Mouse (Mus musculus) embryonic facial prominence, embryonic 10.5 days (tissue): ENCODE results near the gene 1110008P14Rik. TPM values are rescaled to one million over a fixed set of nuclear protein-coding genes. Genes with fewer than 3 reads are reported as not detected.

Experiments used
- DNase-seq: peaks from one replicate; pipeline ENCODE4 v3.0.0-alpha.2; 2017; ENCODE audit warnings: low spot score
- H3K27ac ChIP-seq: fragments of 300-500 bp; sonication (generic); replicated peaks from 2 replicates; pipeline ENCODE4 v1.5.1; 2016; ENCODE audit warnings: mild to moderate bottlenecking
- H3K27me3 ChIP-seq: fragments of 300-500 bp; sonication (generic); replicated peaks from 2 replicates; pipeline ENCODE4 v1.6.1; 2016; ENCODE audit warnings: low read depth, mild to moderate bottlenecking; ENCODE audit not compliant: poor library complexity, severe bottlenecking
- H3K36me3 ChIP-seq: fragments of 300-500 bp; sonication (generic); replicated peaks from 2 replicates; pipeline ENCODE4 v1.6.1; 2016; ENCODE audit warnings: mild to moderate bottlenecking, moderate library complexity
- H3K4me1 ChIP-seq: fragments of 300-500 bp; sonication (generic); 2 replicates; pipeline ENCODE4 v1.6.1; 2016
- H3K4me3 ChIP-seq: fragments of 300-500 bp; sonication (generic); 2 replicates; pipeline ENCODE4 v1.5.1; 2016; ENCODE audit warnings: mild to moderate bottlenecking, moderate library complexity
- H3K9me3 ChIP-seq: fragments of 300-500 bp; sonication (generic); 2 replicates; pipeline ENCODE4 v1.6.1; 2016; ENCODE audit warnings: mild to moderate bottlenecking
- WGBS: fragments of 180-500 bp; shearing (Covaris S2); methylation state at CpG from one replicate; pipeline ENCODE4 v1.1.7; 2016; 5-methylcytosine and 5-hydroxymethylcytosine counted together
- polyA plus RNA-seq: library from polyadenylated mRNA; unstranded; fragments of >200 nt; fragmentation: Nextera tagmentation; extraction: Ambion mirVana; gene quantifications from 2 replicates; pipeline ENCODE4 v1.2.1, GENCODE M21; 2016

1110008P14Rik gene
- polyA plus RNA-seq, 1 experiment from 2014 or later = 39.3 TPM

DNA sequence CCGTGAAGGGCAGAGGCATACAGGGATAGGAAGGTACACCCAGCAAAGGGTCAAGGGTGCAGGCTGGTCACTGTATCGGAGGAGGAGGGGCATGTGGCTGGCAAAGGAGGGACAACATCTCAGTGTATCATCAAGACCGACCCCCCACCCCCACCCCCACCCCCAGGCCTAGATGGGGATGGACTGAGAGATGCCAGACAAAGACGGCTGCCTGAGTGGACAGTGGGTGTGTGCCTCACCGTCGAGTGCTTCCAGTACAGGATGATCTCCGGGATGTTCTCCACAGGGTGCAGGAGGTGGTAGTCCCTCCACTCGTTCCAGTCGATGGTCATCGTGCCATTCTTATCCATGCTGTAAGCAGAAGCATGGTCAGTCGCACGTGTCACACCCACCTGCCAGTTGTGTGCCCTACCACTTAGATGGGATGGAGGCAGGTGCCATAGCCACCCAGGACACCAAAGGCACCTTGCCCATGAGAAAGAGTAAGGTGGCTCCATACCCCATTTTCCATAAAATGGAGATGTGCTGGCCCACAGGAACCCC, 38.4 kb upstream of the 1110008P14Rik start:
- Histone ChIP-seq H3K4me3 (no peak overlapping the region), H3K9me3 (no peaks in the 10 kb centered on the region), H3K36me3 (peaks cover 62% of the 10 kb centered on the region), H3K27me3 (no peaks in the 10 kb centered on the region), H3K27ac (no peak overlapping the region), H3K4me1 (peaks cover 65% of the 10 kb centered on the region)
- 90% methylated on average over 12 of the region's 12 CpGs for WGBS
- DNase-seq = no peak

DNA sequence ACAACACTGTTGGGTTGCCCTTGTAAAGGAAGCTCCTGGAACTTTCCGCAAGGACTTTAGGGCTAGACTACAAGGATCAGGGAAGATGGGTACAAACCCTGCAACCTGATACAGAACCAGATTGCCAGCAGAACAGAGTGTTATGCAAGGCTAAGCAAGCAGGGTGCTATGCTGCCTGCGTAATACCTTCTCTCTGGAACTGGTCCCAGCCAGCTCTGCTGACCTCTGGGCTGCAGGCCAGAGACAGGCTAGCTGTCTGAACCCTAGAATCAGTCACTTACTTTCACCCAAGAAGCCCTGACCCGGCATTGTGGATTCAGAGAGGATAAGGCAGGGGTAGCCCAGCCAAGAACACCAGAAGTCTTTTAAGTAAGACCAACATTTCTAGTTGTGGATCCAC, 37.6 kb upstream of the 1110008P14Rik start:
- Histone ChIP-seq H3K4me3 (no peak overlapping the region), H3K9me3 (no peaks in the 10 kb centered on the region), H3K36me3 (peaks cover 70% of the 10 kb centered on the region), H3K27me3 (no peaks in the 10 kb centered on the region), H3K27ac (peak overlapping the region; percentile 15; the same call in 1 of the 2 replicates), H3K4me1 (peaks cover 61% of the 10 kb centered on the region)
- WGBS = 88% methylated on average over 3 of the region's 3 CpGs
- DNase-seq = no peak

GRCm38 (mm10) chr2:32418430-32419151, 36.9 kb upstream of the 1110008P14Rik start:
- WGBS = 66% methylated on average over 12 of the region's 12 CpGs
- Histone ChIP-seq H3K27me3 (no peaks in the 10 kb centered on the region), H3K9me3 (no peaks in the 10 kb centered on the region), H3K36me3 (peaks cover 78% of the 10 kb centered on the region), H3K27ac (0 out of 2 replicates have a peak overlapping the region, but pooled peaks have one; percentile 52), H3K4me1 (peaks cover 59% of the 10 kb centered on the region), H3K4me3 (no peak overlapping the region)
- peak; percentile 35 for DNase-seq

- H3K4me3 ChIP-seq = no peak overlapping the region
- H3K36me3 ChIP-seq = peaks cover 79% of the 10 kb centered on the region
- H3K27me3 ChIP-seq = no peaks in the 10 kb centered on the region
- H3K9me3 ChIP-seq = no peaks in the 10 kb centered on the region
- H3K27ac ChIP-seq = no peak overlapping the region
- H3K4me1 ChIP-seq = peaks cover 48% of the 10 kb centered on the region
- 90% methylated on average over 8 of the region's 8 CpGs for WGBS
- DNase-seq = no peak
Measured at GRCm38 (mm10) chr2:32417486-32417885, 35.7 kb upstream of the 1110008P14Rik start.

GRCm38 (mm10) chr2:32416556-32416955, 34.8 kb upstream of the 1110008P14Rik start:
- no peaks in the 10 kb centered on the region for H3K9me3 ChIP-seq
- H3K27ac ChIP-seq = no peak overlapping the region; the same call in 1 of the 2 replicates
- H3K36me3 ChIP-seq = peaks cover 79% of the 10 kb centered on the region
- 77% methylated on average over 2 of the region's 2 CpGs for WGBS
- no peaks in the 10 kb centered on the region for H3K27me3 ChIP-seq
- H3K4me3 ChIP-seq = no peak overlapping the region
- DNase-seq = no peak
- peaks cover 44% of the 10 kb centered on the region for H3K4me1 ChIP-seq

- Histone ChIP-seq H3K27ac (no peak overlapping the region), H3K9me3 (no peaks in the 10 kb centered on the region), H3K4me3 (no peak overlapping the region), H3K36me3 (peaks cover 73% of the 10 kb centered on the region), H3K4me1 (peaks cover 48% of the 10 kb centered on the region), H3K27me3 (no peaks in the 10 kb centered on the region)
- WGBS = 92% methylated on average over 12 of the region's 12 CpGs
- no peak for DNase-seq
Measured at GRCm38 (mm10) chr2:32415801-32416200, 34.1 kb upstream of the 1110008P14Rik start.

GRCm38 (mm10) chr2:32413936-32414335, 32.2 kb upstream of the 1110008P14Rik start:
- peaks cover 54% of the 10 kb centered on the region for H3K36me3 ChIP-seq
- H3K4me3 ChIP-seq = no peak overlapping the region
- no peaks in the 10 kb centered on the region for H3K27me3 ChIP-seq
- DNase-seq = no peak
- no peaks in the 10 kb centered on the region for H3K9me3 ChIP-seq
- WGBS = 55% methylated on average over 5 of the region's 5 CpGs
- H3K4me1 ChIP-seq = peaks cover 45% of the 10 kb centered on the region
- 0 out of 2 replicates have a peak overlapping the region, but pooled peaks have one; percentile 11 for H3K27ac ChIP-seq

GRCm38 (mm10) chr2:32412742-32413531, 31.2 kb upstream of the 1110008P14Rik start:
- DNase-seq = no peak
- Histone ChIP-seq H3K27ac (no peak overlapping the region), H3K9me3 (no peaks in the 10 kb centered on the region), H3K4me3 (no peak overlapping the region), H3K36me3 (peaks cover 44% of the 10 kb centered on the region), H3K4me1 (peaks cover 44% of the 10 kb centered on the region), H3K27me3 (no peaks in the 10 kb centered on the region)
- WGBS = 89% methylated on average over 6 of the region's 6 CpGs

DNA sequence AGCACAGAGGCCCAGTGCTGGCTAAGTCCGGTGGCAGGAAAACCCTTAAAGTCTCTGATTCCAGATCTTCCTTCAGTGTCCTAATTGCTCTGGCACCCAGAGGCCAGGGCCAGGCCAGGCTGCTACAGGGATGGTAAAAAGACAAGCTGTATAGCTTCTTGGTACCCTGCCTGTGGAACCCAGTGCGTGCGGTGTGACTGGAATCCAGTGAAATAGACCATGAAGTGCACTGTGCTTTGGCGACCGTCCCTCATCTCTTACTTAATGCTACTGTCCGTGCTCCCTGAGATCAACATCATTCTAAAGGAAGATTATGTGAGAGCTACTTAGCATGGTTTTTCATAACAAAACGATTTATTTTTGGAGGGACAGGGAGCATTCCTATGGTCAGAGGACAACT, 29.7 kb upstream of the 1110008P14Rik start:
- H3K9me3 ChIP-seq = no peaks in the 10 kb centered on the region
- H3K27ac ChIP-seq = no peak overlapping the region
- no peak for DNase-seq
- H3K27me3 ChIP-seq = no peaks in the 10 kb centered on the region
- H3K36me3 ChIP-seq = peaks cover 29% of the 10 kb centered on the region
- peaks cover 32% of the 10 kb centered on the region for H3K4me1 ChIP-seq
- 88% methylated on average over 7 of the region's 7 CpGs for WGBS
- H3K4me3 ChIP-seq = no peak overlapping the region

- peaks cover 20% of the 10 kb centered on the region for H3K4me1 ChIP-seq
- peak; percentile 79 for DNase-seq
- H3K27me3 ChIP-seq = no peaks in the 10 kb centered on the region
- H3K36me3 ChIP-seq = peaks cover 2% of the 10 kb centered on the region
- no peaks in the 10 kb centered on the region for H3K9me3 ChIP-seq
- peak overlapping the region; percentile 32 for H3K4me3 ChIP-seq
- H3K27ac ChIP-seq = peak overlapping the region; percentile 87
- WGBS = 50% methylated on average over 25 of the region's 25 CpGs
Measured at GRCm38 (mm10) chr2:32408429-32409424, 27.0 kb upstream of the 1110008P14Rik start.

DNA sequence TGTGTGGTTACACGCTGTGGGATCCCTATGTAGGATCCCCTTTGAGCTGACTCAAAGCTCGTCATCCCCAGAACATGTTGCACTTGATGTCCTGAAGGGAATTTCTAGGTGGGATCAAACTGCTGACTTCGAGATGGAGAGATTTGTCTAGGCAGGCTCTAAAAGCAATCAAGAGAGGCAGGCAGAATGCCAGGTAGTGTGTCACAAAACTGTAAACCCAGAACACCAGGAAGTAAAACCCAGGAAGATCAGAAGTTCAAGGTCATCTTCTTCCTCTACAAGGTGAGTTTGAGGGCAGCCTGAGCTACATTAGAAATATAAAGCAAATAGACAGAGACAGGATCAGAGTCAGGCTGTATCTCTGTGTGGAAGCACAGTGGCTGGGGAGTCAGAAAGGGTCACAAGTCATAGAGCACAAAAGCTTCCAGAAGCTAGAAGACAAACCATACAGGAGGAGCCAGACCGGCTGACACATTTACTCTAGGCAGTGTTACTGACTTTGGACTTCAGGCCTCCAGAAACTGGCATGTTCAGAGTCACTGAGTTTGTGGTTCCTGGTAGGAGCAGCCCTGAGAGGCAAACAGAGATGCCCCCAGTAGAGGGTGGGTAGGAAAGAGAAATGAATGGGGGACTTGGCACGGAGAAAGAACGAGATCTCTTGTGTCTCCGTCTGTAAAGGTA, 25.5 kb upstream of the 1110008P14Rik start:
- DNase-seq = no peak
- H3K27ac ChIP-seq = peak overlapping the region; percentile 65
- H3K36me3 ChIP-seq = peaks cover 12% of the 10 kb centered on the region
- peaks cover 20% of the 10 kb centered on the region for H3K4me1 ChIP-seq
- no peaks in the 10 kb centered on the region for H3K27me3 ChIP-seq
- no peaks in the 10 kb centered on the region for H3K9me3 ChIP-seq
- H3K4me3 ChIP-seq = no peak overlapping the region
- 84% methylated on average over 7 of the region's 7 CpGs for WGBS
